Mouse (Mus musculus): ENCODE measurements around the gene Tmc5.
A peak's percentile ranks its signal among the peaks of the same experiment; 100 is the strongest.

Tmc5 gene

GRCm38 (mm10) chr7:118597201-118597600 lies at the start of gene Tmc5:
TSS of gene Tmc5 (plus strand) at chr7:118597297.
- DNase-seq, result no peak

- DNase-seq, result no peak
Observed at GRCm38 (mm10) chr7:118547451-118547850, 49.6 kb upstream of the Tmc5 start.

- no peak for DNase-seq
Observed at GRCm38 (mm10) chr7:118553881-118554280, 43.2 kb upstream of the Tmc5 start.

- DNase-seq, result no peak
Observed at GRCm38 (mm10) chr7:118554290-118554689, 42.8 kb upstream of the Tmc5 start.

- DNase-seq, result no peak
Observed at GRCm38 (mm10) chr7:118569121-118569543, 28.0 kb upstream of the Tmc5 start.

- DNase-seq, result no peak
Observed at GRCm38 (mm10) chr7:118571350-118571749, 25.7 kb upstream of the Tmc5 start.

- DNase-seq, result no peak
Observed at GRCm38 (mm10) chr7:118572039-118572438, 25.1 kb upstream of the Tmc5 start.

- no peak for DNase-seq
Observed at GRCm38 (mm10) chr7:118578269-118578668, 18.8 kb upstream of the Tmc5 start.

- no peak for DNase-seq
Observed at GRCm38 (mm10) chr7:118579938-118580337, 17.2 kb upstream of the Tmc5 start.

GRCm38 (mm10) chr7:118583821-118584220 lies 13.3 kb upstream of the Tmc5 start:
- no peak for DNase-seq

GRCm38 (mm10) chr7:118584257-118584907 lies 12.7 kb upstream of the Tmc5 start, which contains the start of gene Tmc7:
TSS of gene Tmc7 (minus strand) at chr7:118584736.
- peak; percentile 85 for DNase-seq

GRCm38 (mm10) chr7:118584926-118585325 lies 12.2 kb upstream of the Tmc5 start:
- no peak for DNase-seq

GRCm38 (mm10) chr7:118585856-118586255 lies 11.2 kb upstream of the Tmc5 start:
- peak; percentile 91 for DNase-seq

- no peak for DNase-seq
Observed at GRCm38 (mm10) chr7:118590726-118591305, 6.3 kb upstream of the Tmc5 start.

GRCm38 (mm10) chr7:118592146-118592545 lies 5.0 kb upstream of the Tmc5 start:
- DNase-seq, result no peak

- DNase-seq, result no peak
Observed at GRCm38 (mm10) chr7:118593567-118594407, 3.3 kb upstream of the Tmc5 start.

- DNase-seq, result no peak
Observed at GRCm38 (mm10) chr7:118594611-118595010, 2.5 kb upstream of the Tmc5 start.

GRCm38 (mm10) chr7:118595228-118595627 lies 1.9 kb upstream of the Tmc5 start:
- DNase-seq, result peak; percentile 89

GRCm38 (mm10) chr7:118596271-118596670 lies 826 bp upstream of the Tmc5 start:
- no peak for DNase-seq

- no peak for DNase-seq
Observed at GRCm38 (mm10) chr7:118599954-118600631, 3.0 kb downstream of the Tmc5 start.

GRCm38 (mm10) chr7:118604842-118605241 lies 7.7 kb downstream of the Tmc5 start:
- DNase-seq, result no peak

- DNase-seq, result no peak
Observed at GRCm38 (mm10) chr7:118609815-118610214, 12.7 kb downstream of the Tmc5 start.

GRCm38 (mm10) chr7:118610721-118611120 lies 13.6 kb downstream of the Tmc5 start:
- no peak for DNase-seq

All from cerebellum, adult 9-11 months (tissue).